Mouse (Mus musculus) heart, adult 8-10 months (tissue): ENCODE measurements at regions not wholly inside any gene's neighbourhood (a gene's known extent, or its start where the extent isn't known, plus 50 kb on each side); places are given as distances from the start of the nearest gene placed in this dataset.

Experiments
- DNase-seq: peaks from one replicate; pipeline ENCODE4 v3.0.0; 2022; ENCODE audit warnings: low spot score

GRCm38 (mm10) chr4:137160526-137160925 lies 111.9 kb upstream of the Zbtb40 start:
- DNase-seq, result no peak

- DNase-seq, result no peak
These were observed 109.6 kb upstream of the Zbtb40 start for GRCm38 (mm10) chr4:137158201-137158600.

- no peak for DNase-seq
These were observed 108.0 kb upstream of the Zbtb40 start for GRCm38 (mm10) chr4:137156441-137157105.

- no peak for DNase-seq
These were observed 100.2 kb upstream of the Zbtb40 start for GRCm38 (mm10) chr4:137148756-137149155.

GRCm38 (mm10) chr4:137147795-137148194 lies 99.2 kb upstream of the Zbtb40 start:
- no peak for DNase-seq

- DNase-seq, result no peak
These were observed 97.7 kb upstream of the Zbtb40 start for GRCm38 (mm10) chr4:137146326-137146725.

- no peak for DNase-seq
These were observed 93.7 kb upstream of the Zbtb40 start for GRCm38 (mm10) chr4:137142316-137142715.

- DNase-seq, result no peak
These were observed 90.6 kb upstream of the Zbtb40 start for GRCm38 (mm10) chr4:137139051-137139705.

- DNase-seq, result no peak
These were observed 89.5 kb upstream of the Zbtb40 start for GRCm38 (mm10) chr4:137138127-137138526.

- no peak for DNase-seq
These were observed 87.7 kb upstream of the Zbtb40 start for GRCm38 (mm10) chr4:137136313-137136712.

- DNase-seq, result no peak
These were observed 87.2 kb upstream of the Zbtb40 start for GRCm38 (mm10) chr4:137135792-137136191.

- no peak for DNase-seq
These were observed 86.0 kb upstream of the Zbtb40 start for GRCm38 (mm10) chr4:137134553-137134952.

- no peak for DNase-seq
These were observed 85.2 kb upstream of the Zbtb40 start for GRCm38 (mm10) chr4:137133789-137134188.

GRCm38 (mm10) chr4:137130619-137131212 lies 82.1 kb upstream of the Zbtb40 start:
- DNase-seq, result no peak

- no peak for DNase-seq
These were observed 79.6 kb upstream of the Zbtb40 start for GRCm38 (mm10) chr4:137128152-137128551.

- no peak for DNase-seq
These were observed 73.1 kb upstream of the Zbtb40 start for GRCm38 (mm10) chr4:137121684-137122083.

GRCm38 (mm10) chr4:137120597-137120996 lies 72.0 kb upstream of the Zbtb40 start:
- no peak for DNase-seq

GRCm38 (mm10) chr4:137118332-137118715 lies 69.7 kb upstream of the Zbtb40 start:
- no peak for DNase-seq

- no peak for DNase-seq
These were observed 69.1 kb upstream of the Zbtb40 start for GRCm38 (mm10) chr4:137117471-137118331.

GRCm38 (mm10) chr4:137115062-137115461 lies 66.5 kb upstream of the Zbtb40 start:
- DNase-seq, result no peak

GRCm38 (mm10) chr4:137110276-137110675 lies 61.7 kb upstream of the Zbtb40 start:
- DNase-seq, result no peak

- no peak for DNase-seq
These were observed 55.9 kb upstream of the Zbtb40 start for GRCm38 (mm10) chr4:137104447-137105044.
